Mouse (Mus musculus) right cerebral cortex, adult 18-20 months (tissue): ENCODE measurements around the gene Rora.

ENCODE experiments used
- DNase-seq: peaks from one replicate; pipeline ENCODE4 v3.0.0; 2022; ENCODE audit warnings: mixed read lengths

Rora gene

GRCm38 (mm10) chr9:68760876-68761275 is 107.3 kb downstream of the Rora start:
- DNase-seq = no peak

GRCm38 (mm10) chr9:68761672-68762071 is 108.1 kb downstream of the Rora start:
- DNase-seq = no peak

GRCm38 (mm10) chr9:68765595-68765994 is 112.0 kb downstream of the Rora start:
- no peak for DNase-seq

DNA sequence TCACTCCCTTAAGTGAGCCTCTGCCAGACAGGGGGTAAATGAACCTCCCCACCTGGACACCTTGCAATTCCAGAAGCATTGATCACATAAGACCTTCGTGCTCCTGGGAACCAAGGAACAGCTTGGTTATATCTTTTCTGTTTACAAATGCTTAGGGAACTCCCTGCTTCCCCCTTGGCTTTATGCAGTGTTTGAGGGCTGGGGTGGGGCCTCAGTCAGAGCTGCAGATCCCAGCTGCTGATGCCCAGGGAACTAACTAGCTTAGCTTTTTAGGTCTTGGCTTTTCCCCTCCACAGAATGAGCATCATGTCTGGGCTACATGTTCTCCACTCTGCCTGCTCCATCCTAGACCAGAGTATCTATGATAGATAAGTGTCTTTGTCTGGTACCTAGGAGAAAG is 116.1 kb downstream of the Rora start:
- no peak for DNase-seq

- no peak for DNase-seq
Observed at GRCm38 (mm10) chr9:68771383-68771782, 117.8 kb downstream of the Rora start.

DNA sequence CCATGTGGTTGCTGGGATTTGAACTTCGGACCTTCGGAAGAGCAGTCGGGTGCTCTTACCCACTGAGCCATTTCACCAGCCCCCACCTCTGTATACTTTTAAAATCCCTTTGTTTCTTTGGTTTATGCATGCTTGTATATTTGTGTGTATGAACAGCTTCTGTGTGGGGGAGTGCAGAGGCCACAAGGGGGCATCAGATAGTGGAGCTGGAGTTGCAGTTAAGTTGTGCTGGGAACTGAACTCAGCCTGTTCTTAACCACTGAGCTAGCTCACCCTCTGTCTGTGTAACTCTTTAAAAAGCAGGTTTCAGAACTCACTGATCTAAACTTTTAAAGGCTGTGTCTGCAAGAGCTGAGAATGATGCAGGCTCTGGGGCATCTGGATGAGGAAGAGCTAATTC is 120.2 kb downstream of the Rora start:
- DNase-seq = no peak

DNA sequence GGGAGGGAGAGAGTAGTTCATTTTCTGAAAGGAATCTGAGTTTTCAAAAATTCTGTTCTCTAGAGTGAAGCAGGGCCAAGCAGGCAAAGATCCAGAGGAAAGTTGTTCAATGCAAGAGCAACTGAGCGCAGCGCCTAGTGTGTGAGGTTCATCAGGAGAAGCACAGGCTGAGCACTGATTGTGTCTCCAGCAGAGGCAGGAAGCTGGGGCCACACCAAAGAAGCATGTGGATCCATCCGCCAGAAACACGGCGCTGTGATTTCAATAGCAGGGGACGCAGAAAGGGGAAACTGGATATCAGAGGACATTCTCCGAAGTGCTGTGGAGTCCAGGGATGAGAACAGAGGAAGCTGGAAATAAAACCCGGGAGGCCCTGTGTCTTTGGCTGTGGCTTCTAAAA is 128.4 kb downstream of the Rora start:
- DNase-seq = peak; percentile 13

GRCm38 (mm10) chr9:68782604-68783003 is 129.0 kb downstream of the Rora start:
- DNase-seq = peak; percentile 13

GRCm38 (mm10) chr9:68783246-68783645 is 129.7 kb downstream of the Rora start:
- no peak for DNase-seq

- DNase-seq = no peak
Observed at GRCm38 (mm10) chr9:68786614-68787293, 133.2 kb downstream of the Rora start.

DNA sequence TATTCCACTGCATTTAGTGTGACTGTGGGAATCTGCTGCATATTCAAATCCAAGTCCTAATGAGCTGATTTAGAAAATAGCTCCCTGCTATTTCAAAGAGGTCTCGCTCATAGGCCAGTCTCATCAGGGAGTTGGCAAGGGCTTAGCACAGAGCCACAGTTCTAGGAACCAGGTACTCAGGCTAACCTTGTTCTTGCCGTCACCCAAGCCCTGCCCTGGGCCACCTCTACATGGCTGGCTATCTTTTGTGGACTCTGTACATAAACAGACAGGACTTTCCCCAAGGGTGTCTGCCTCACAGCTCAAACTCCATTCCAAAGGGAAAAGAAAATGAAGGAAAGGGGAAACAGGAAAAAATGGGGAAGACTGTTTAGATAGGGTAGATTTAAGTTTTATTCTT is 134.1 kb downstream of the Rora start:
- DNase-seq = no peak

DNA sequence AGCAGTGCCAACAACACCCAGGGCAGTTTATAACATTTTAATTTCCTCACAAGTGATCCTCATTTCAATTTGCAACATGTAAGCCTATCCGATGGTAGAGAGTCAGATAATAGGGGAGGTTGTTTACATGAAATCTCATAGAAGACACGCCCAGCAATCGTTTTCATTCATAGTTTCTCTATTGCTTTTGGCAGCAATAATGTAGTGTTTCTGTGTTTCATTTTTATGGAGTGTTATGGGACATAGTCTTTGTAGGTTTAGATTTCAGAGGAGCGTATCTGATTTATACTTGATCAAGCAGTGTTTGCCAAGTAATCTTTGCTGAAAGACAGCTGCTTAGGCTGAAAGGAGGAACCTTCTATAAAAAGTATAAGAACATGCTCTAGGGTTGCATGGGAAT is 137.3 kb downstream of the Rora start:
- DNase-seq = no peak

DNA sequence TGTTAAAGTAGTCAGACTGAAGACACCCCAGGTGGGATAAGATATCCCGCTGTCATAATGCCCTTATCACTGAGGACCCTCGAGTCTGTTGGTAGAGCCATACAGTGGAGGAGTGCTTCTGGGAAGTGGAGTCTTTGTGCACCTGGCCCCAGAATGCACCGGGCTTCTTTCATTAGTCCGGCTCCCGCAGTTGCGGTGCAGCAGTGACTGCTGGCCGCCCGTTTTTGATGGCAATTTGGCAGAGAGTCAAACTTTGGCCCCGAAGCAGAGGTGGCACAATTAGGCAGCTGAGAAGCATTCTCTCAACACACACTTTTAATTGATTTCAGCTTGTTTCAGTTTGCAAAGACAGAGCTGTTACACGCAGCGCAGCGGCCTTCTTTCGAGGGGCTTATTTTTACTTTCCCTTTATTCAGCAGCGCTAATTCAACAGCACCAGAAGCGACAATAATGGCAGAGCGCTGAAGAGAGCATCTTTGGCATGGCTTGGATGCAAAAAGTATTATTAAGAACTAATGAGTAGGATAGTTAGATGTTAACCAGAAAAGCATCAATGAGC is 138.5 kb downstream of the Rora start:
- DNase-seq = peak; percentile 12

GRCm38 (mm10) chr9:68795314-68795713 is 141.7 kb downstream of the Rora start:
- no peak for DNase-seq

DNA sequence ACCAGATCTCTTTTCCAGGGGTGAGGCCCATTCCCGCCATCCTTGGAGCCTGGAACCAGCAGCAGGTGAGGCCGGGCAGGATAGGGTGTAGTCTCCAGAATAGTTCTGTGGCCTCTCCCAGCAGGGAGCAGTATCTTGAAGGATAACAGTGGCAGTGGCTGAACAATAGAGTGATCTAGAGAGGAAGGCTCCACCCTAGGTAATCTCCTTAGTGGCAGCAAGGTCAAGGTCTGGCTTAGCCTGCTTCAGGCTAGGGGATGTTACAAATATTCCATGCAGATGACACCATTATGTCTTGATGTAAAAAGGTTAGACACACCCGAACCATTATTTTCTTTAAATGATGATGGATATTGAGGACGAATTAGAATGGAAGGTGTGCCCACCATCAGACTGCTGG is 144.6 kb downstream of the Rora start:
- no peak for DNase-seq

GRCm38 (mm10) chr9:68799065-68799464 is 145.5 kb downstream of the Rora start:
- peak; percentile 57 for DNase-seq

GRCm38 (mm10) chr9:68804229-68804628 is 150.6 kb downstream of the Rora start:
- DNase-seq = no peak

DNA sequence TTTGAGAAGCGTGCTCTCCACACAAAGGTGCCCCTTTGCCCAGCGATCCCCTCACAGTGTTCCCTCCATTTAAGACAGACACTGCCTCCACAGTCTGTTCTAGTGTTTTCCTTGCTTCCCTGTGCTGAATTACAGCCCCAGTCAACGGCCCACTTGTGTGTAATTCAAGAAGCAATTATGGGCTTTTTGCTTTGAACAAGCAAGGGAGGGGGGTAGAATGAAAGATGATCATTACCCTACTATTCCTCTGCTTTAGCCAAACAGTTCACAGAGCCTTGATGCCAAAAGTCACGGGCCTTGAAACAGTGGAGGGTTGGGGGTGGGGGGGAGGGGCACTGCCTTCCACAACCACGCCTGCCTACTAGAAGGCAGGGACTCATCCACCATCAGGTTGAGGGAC is 152.2 kb downstream of the Rora start:
- no peak for DNase-seq

DNA sequence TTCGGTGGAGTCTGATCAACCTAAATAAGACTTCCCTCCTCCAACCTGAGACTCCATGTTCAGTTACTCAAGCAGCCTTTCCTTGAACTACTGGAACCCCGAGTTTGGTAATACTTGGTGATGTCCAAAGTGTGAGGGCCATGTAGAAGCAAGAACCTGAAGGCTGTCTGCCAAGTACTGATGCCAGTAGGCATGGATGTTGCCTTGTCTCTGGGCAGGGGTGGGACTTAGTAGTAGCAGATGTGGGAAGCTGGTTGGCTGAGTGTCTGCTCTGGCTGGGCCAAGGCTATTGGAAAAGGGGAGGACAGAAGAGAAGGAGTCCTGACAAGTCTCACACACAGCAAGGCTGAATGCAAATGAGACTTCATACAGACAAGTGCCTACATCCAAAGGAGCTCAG is 154.1 kb downstream of the Rora start:
- no peak for DNase-seq

- no peak for DNase-seq
Observed at GRCm38 (mm10) chr9:68809536-68809935, 155.9 kb downstream of the Rora start.

DNA sequence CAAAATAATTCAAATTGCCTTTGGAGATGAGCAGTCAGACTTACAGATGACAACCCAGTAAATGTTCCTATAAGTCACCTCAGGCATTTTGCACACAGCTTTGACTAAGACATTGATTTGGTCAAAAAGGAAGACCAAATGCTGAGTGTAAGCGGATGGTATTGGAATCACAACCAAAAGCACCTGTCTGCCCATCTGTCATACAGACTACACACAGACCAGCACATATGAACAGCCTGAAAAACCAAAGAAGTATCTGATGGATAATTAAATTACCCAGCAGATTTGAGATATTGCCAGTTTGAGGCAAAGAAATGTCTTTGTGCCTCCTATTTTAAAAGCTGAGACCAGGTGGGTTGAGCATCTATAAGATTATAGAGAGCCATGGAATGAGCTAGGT is 161.1 kb downstream of the Rora start:
- DNase-seq = no peak

- no peak for DNase-seq
Observed at GRCm38 (mm10) chr9:68815877-68816276, 162.3 kb downstream of the Rora start.

DNA sequence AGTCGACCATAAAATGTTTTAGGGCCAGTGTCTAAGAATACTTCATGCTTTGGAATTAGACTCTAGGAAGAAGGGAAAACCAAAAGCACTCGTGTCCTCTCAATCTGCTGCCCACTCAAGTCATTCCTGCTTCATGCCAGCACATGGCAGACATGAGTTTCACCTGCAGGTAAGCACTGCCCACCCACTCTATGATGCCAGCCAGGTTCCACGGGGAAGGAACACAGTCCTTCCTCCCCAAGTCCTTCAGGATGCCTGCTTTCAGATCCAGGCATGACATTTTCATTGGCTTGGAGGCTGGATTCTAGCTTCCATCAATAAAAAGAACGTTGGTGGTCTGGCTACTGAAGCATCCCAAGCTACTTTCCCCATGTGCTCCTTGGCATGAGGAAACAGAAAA is 166.4 kb downstream of the Rora start:
- no peak for DNase-seq

- peak; percentile 28 for DNase-seq
Observed at GRCm38 (mm10) chr9:68820478-68820877, 166.9 kb downstream of the Rora start.

- DNase-seq = no peak
Observed at GRCm38 (mm10) chr9:68821388-68821787, 167.8 kb downstream of the Rora start.
